Mouse (Mus musculus): Measurements from ENCODE around the gene Ccdc142.

Gene Ccdc142

DNA sequence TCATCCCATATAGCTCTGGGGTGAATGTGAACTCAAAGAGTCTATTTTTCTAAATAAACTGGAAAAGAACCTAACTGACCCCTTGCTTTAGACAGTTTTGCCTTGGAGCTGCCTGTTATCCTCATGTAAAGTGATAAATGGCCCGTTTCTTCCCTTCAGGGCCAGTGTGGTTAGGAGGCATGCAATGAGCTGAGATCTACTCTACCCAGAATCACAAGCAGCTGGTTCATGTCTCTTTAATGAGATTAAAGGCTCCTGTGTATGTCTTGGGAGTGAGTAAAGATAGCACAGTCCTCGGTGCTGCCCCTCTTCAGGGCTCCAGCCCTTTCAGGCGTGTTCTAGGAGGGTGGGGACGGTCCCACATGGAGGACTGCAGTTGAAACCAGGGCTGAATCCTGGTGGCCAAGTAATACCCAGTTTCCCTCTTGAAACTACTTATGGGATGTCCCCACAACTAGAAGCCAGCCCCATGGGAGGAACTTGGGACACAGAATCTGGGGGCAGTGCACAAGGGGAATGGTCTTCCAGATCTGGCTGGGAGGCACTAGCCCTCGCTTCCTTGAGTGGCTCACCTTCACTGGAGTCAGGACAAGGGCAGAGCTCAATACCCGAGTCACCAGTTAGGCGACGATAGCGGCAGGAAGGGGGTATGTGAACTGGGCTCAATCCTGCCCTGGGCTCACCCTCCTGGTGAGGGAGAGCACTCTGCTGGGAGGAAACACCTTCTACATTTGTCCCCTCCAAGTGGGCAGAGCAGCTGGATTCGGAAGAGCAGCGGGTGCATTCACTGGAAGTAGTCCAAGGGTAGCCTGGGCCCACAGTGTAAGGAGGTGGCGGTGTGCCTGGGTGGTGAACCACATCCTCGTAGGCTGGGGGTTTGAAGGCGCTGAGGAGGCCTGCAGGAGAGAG, 17.7 kb downstream of the Ccdc142 start:
- peak; percentile 9 for DNase-seq

DNA sequence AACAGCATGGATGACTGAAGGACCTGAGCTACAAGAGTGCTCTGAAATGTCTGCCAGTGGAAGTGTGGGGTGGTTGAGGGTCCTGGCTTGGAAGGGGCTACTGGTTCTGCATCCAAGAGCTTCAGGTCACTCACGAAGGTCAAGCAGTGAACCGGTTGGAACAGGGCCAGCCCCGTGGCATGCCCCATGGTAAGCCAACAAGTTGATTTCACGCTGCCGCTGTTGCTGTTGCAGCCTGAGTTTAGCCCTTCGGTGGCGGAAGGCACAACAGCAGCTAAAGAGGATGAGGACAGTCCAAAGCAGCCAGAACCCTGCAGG, 18.3 kb downstream of the Ccdc142 start:
- peak; percentile 66 for DNase-seq

DNA sequence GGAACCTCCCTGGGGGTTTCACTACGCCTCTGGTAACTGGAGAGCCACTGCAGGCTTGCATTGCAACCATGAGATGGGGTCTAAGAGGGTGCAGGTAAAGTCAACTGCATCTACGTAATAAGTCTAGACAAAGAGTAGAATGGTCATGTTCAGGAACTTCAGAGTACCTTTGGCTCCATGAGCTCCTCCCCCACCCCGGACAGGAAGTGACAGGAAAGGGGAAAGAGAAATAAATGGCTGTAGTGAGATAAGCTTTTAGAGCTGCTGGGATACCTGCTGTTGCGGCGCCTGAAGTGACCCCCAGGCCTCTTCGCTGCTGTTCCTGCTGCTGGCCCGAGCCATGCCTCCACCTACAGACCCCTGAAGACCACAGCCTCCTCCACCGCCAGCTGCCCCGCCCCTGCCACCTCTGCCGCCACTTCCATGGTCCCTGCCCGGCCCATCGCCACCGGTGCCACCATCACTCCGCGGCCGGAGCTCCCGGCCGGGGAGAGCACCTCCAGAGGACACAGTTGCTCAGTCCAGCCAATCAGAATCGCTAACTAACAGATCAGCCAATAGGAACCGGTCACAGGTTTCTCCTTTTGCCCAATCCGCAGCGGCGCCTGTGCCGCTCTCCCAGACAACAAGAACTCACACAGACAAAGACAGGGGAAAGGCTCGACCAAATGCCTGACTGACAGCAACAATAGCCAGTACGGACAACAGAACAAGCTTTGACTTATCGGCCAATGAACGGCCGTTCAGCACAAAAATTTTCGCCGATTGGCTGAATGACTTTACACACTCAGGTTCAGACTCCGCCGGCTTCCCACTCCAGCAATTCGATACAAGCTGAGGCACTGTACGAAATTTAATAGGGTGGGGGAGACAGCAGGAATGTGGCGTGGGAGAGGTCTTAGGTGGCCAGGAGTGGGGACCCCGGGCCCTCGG, 19.8 kb downstream of the Ccdc142 start, which contains the start of gene Wbp1:
Gene Wbp1, minus strand, starts transcription at position 630 of the 933 bp plus-strand sequence.
- DNase-seq = peak; percentile 99

DNA sequence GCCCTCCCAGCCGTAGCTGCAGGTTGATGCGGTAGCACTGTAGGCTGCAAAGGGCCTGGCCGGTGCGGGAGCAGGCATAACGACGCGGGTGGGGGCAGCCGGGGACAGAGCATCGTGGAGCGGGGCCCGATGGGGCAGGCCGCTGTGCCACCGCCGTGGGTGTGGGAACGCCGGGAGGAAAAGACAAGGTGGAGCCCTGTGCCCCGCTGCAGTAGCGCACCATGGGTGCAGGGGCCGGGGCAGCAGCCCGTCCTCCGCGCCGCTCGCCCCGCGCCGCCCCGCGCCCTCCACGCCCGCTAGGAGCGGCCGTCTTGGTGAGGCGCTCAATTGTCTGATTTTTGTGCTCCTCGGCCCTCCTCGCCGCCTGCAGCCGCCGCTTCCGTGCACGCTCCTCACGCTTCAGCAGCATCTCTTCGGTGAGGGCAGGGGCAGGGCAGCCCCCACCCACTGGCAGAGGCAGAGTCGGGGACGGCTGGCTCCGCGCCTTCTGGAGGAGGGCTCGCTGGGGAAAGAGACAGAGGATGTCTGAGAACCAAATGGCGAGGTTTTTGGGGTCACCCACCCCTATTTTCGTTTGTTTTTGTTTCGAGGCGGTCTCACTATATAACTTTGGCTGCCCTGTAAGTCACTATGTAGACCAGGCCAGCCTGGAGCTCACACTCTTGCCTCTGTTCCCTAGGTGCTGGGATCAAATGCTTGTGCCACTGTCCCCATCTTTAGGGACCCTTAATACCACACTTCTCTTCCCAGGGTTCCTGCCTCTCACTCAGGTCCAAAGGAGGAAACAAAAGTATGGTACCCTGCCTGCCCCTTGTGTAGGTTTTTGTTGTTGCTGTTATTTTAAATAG, 20.7 kb downstream of the Ccdc142 start:
- DNase-seq = no peak

DNA sequence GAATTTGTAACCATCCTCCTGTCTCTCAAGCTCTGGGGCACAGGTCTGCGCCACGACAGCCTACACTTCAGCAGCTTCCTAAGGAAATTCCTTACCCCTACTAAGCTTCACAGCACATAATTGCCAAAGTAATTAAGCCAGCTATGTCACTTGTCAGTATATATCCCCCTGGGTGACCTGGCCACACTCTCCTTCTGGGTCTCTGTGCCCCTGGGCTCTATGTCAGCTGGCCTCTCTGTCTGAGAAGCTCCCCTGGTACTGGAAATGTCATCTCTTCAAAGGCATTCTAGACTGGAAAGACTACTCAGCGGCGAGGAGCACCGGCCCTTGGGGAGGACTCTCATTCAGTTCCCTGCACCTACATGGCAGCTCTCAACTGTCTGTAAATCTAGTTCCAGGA, 21.6 kb downstream of the Ccdc142 start:
- peak; percentile 49 for DNase-seq

DNA sequence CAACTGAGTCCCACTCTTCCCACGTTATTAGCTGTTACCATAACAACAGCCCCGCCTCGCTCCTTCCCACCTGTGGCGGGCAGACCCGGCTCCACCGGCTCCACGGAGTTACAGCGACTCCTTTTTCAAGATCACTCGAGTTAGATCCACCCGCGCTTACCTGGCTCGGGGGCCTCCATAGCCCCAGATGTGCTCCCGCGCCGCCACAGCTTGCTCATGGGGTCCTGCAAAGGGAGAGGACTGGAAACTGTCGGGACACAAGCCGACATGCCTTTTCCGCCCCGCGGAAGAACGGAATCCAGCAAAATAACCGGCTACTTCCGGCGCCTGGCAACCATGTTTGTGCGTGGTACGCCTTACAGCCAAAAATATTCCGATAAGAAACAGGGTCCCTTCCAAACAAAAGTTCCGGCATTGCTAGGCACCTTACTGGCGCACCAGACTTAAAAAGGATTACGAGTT, 23.5 kb downstream of the Ccdc142 start:
- peak; percentile 90 for DNase-seq

DNA sequence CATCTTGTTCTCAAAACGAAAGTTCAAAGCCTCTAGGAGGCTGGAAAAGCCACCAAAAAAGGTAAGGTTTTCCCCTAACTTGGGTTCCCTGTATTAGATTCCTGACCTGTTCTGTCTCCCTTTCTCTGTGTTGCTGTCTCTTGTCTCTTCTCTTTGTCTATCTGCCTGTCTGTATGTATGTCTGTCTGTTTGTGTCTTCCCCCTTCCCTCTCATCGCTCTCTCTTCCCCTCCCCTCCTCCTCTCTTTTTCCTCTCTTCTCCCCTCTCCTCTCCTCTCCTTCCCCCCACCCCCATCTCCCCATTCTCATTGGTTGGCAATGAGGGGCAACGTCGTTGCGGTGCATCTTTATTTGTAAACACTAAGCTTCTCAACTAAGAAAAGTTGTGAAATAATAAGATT, 23.9 kb downstream of the Ccdc142 start, which contains the start of gene Ino80b:
Gene Ino80b, minus strand, starts transcription at position 101 of the 400 bp plus-strand sequence.
- no peak for DNase-seq

DNA sequence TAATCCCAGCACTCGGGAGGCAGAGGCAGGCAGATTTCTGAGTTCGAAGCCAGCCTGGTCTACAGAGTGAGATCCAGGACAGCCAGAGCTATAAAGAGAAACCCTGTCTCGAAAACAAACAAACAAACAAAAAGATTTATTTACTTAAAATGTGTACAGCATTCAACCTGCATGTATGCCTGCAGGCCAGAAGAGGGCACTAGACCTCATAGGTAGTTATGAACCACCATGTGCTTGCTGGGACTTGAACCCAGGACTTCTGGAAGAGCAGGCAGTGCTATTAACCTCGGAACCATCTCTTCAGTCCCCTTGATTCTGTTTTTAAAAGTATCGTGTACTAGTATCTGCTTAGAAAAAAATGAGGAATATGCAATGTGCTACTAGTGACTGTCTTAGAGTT, 26.0 kb downstream of the Ccdc142 start:
- no peak for DNase-seq

DNA sequence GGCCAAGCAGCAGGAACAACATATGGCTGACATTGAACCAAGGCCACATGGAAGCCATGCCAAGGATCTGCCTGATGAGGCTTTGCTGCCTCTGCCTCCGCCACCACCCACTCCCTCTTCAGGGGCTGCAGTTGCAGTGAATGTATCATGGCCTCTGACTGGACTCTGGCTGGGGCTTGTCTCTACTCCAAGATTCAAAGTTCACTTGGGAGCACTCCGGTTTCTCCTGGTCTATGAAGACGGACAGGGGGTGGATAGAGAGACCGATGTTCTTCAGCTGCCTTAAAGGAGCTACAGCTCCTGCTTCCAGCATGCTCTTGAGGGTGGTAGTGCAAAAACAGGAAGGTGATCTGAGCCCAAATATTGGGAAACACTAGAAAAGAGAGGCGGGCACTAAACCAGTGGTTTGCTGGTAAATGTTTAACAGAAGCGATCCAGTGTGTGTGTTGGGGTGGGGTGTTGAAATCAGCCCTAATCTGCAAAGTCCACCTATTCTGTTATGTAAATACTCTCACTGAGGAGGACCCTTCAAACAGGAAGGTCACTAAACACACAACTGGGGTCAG, 30.2 kb downstream of the Ccdc142 start:
- DNase-seq = no peak

DNA sequence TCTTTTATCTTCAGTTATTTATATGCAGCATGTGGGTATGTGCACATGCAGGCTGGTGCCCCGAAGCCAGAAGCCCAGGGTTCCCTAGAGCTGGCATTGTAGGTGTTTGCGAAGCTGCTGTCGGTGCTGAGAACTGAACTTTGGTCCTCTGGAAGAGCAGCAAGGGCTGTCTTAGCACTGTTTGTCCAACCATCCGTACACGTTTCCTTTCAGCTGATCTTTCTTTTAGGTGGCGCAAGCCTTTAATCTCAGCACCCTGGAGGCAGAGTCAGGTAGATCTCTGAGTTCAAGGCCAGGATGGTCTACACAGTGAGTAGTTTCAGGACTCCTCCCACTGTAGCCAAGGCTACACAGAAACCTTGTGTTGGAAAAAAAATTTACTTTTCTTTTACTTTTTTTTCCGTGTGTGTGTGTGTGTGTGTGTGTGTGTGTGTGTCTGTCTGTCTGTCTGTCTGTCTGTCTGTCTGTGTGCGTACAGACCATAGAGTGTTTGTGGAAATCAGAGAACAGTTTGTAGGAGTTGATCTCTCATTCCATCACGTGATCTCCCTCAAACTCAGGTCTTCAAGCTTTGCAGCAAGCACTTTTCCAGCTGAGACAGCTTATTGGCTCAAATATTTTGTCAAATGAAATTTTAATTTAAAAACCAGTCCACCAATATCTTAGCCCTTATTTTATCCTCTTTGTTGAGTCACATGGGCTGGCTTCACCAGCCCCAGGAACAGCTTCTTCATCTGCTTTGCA, 30.9 kb downstream of the Ccdc142 start:
- no peak for DNase-seq

DNA sequence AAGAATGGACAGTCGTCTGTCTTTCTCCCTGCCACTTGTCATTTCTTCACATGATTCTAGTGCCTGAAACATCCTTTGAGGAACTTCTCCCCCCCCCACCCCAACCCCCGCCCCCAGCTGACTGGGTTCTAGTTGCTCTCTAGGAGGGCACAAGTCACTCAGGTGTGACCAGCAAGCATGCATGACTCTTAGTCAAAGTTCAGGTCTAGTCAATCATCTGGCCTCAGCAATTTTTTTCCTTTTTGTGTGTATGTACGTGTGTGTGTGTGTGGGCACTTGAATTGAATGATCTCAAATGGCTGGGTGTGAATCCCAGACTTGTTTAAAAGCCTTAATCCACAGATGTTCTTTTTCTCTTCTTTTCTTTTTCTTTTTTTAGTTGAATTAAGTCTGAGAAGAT, 32.8 kb downstream of the Ccdc142 start:
- DNase-seq = no peak

DNA sequence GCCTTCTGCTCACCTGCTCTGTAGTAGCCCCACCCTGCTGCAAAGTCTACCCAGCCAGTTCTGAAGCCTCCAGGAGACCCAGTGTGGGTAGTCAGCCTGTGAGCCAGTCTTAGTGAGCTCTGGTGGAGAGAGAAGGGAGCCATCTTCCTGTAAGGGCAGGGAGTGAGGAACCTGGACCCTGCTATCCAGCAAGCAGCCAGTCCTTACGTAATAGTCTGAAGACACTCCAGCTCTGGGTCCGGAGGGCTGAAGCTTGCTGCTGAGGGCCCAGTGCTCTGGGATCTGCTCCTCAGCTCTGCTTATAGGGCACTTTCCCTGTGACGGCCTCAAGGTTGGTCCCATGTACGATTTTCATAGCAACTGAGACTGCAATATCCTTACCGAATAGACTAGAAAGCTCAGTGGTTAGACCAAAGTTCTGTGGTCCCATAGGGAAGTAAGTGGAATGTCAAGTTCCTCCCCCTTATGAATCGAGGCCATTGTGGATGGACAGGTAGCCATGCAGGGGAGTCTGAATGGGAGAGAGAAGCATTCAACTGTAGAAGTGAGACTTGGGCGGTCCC, 33.6 kb downstream of the Ccdc142 start, which contains the start of gene Rtkn:
Gene Rtkn, plus strand, starts transcription at position 513 of the 563 bp plus-strand sequence.
- DNase-seq = no peak

DNA sequence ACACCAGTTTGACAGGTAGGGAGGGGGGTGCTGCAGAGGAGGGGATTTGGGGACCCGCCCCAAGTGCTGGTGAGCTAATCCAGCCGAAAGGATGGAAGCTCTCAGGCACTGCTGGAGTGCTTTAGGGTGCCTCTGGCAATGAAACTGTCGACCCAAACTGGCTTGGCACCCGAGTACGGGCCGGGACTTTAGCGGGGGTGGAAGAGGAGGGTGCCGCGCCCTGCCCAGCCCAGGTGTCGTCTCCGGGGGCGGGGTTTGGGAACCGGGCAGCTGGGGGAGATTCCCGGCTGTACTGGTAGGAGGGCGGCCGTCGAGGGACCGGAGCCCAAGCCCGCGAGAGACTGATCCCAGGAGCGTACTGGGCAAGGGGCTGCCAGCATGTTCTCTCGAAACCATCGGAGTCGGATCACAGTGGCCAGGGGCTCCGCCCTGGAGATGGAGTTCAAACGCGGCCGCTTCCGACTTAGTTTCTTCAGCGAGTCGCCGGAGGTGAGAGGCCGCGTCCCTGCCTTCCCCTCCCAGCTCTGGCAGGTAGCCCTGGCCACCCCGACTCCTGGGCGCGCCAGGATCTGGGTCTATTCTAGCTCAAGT, 34.3 kb downstream of the Ccdc142 start:
- DNase-seq = no peak

DNA sequence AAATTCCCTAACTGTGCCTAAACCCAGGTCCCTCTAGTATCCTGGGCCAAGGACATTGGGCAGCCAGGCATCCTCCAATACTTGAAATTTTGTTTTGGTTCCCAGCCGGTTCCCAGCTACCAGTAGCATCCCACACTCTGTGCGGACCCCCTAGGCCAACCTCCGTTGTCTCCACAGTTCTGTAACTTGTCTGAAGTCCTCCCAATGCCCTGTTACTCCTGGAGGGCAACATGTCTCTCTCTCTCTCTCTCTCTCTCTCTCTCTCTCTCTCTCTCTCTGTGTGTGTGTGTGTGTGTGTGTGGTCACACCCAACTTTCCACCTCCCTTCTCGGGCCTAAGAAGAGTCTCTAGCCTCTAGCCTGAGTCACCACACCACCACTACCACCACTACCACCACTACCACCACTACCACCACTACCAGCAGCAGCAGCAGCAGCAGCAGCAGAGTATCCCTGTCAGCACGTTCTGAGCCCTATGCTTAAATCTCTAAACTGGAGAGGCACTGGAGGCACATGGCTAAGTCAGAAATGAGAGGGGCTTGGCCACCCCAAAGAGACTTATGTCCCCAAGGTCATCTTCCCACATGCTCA, 35.0 kb downstream of the Ccdc142 start:
- no peak for DNase-seq

DNA sequence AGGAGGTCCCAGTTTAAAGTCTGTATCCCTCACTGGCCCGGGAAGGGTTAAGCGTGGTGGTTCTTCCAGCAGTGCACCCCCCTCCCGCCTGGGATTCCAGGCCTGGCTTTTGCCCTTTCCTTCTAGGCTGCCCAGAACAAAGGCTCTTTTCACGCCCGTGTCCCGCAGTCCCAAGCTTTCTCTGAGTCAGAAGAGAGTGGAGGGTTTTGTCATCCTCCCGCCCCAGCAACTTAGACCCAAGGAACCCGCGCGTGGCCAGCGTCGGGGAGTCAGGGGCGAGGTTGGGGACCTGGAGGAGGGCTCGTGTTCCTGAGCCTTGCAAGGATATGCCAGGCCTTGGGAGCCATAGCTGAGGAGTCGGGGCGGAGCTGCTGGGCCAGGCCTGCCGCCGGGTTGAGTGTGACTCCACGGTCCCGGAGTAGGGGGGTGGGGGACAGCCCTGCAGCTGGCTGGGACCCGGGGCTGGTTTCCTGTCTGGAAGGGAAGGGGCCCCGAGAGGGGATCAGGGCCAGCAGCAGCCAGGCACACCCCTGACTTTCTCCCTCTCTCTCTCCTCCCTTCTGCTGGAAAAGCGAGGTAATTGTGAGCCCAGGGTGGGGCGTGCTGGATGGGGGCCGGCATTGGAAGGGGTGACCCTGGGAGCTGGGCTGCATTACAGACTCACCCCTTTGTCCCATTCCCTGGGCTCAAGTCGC, 35.6 kb downstream of the Ccdc142 start:
- DNase-seq = no peak

DNA sequence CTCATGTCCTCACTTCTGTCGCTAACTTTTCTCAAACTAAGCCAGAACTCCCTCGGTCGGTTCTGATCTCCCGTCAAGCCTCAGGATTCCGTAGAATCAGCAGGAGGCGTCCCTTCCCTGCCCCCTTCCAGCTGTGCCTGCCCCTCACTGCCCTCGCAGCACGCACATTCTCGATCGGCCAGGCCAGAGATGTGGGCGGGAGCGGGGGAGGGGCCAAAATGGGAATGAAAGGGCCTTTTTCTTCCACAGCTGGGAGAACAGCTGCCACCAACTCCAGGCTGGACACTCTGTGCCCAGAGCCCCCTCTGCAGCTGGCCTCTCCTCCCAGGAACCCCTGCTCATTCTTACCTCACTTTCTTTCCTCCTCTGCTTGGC, 36.2 kb downstream of the Ccdc142 start:
- no peak for DNase-seq

DNA sequence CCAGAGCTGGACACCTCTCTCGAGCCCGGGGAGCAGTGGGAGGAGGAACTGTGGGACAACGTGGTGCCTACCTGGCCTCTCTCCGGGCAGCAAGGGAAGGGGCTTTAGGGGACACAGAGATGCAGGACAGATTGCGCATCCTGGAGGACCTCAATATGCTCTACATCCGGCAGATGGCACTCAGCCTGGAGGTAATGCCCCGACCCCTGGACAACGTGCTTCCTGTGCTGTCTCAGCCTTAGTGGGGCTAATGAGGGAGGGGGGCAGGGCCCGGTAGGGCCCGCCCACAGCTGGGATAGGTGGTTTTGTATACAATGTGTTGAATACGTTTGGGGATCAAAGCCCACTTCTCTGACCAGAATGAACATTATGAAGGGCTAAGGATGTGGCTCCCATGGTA, 36.7 kb downstream of the Ccdc142 start:
- DNase-seq = no peak

DNA sequence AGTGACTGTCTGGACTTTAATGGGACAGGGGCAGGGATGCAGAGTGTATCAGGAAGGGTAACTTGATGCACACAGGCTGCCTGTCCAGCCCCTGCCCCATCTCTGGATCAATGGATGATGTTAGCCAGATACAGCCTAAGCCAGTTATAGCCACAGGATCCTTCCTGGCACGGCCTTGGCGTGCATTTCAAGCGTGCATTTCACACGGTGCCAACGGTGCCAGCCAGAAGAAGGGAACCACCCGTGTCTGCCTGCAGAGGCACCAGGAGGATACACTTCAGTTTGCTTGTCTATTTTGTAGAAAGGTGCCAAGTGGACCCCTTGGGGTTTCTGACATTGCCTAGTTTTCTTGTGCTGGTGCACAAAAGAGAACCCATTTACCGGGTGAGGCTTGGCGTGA, 38.6 kb downstream of the Ccdc142 start:
- DNase-seq = no peak

DNA sequence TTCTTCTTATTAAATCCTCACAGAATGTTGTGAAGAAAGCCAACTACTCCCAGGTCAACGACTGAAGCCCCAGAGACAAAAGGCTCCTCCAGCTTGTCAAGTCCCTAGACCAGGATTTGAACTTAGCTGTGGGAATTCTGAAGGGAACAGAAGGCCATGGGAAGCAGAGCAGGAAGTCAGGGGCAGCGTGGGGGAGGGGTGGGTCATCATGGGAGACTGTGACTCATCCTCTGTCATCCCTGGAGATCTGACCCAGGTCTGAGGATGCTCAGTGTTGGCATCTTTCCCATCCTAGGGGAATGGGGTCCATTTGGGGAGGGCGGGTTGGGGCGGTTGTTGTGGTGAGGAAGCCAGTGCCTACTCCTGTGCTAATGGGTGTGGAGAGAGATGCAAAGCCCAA, 40.2 kb downstream of the Ccdc142 start:
- no peak for DNase-seq

Data from cerebellum, adult 9-10 months (tissue).